Mouse (Mus musculus) v-Abl transformed pro-B cells (cell line): ENCODE measurements at regions not wholly inside any gene's neighbourhood (a gene's known extent, or its start where the extent isn't known, plus 50 kb on each side); places are given as distances from the start of the nearest gene placed in this dataset.

ENCODE experiments used
- in situ Hi-C, 2 experiments: fragments of 400-800 bp; cut with MboI; formaldehyde crosslinking; loops; one replicate each; pipeline ENCODE4 v1.15.1; 2025; ENCODE audit not compliant: unreplicated experiment in 2 of 2

DNA sequence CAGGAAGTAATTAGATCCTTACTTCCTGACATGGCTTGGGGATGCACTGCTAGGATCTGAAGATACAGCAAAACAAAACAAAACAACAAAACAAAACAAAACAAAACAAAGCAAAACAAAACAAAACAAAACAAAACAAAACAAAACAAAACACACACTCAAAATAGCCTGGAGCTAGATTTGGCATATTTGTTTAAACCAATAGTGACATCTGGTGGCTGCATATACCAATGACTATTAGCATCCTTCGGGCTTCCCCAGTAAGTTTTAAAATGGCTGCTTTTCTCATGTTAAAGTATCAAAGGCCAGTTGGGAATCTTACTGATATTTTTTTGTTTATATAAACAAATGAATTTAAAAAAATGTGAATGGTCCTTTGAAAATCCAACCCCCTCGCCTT, 52.9 kb upstream of the Ica1 start:
- in situ Hi-C loops: loop anchor here (5.0 to 25.0 kb wide), 6 partner anchors 89 to 1826 kb away; no protein-coding TSS in a partner anchor

DNA sequence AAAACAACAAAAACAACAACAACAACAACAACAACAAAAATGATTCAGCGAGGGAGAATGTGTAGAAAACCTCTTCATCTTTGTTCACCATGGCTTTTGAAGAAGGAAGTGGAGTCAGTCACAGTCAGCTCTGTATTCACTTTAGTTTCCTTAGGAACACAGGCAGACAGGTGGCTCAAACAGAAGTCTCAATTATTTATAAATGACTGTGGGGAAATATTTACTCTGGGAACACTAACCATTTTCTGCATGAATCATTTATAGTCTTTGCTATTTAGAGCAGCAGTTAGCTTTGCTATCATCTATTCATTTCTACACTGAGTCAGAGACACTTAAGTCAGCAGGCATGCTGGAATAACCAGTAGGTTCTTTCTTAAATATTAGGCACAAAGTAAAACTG, 54.6 kb upstream of the Ica1 start:
- in situ Hi-C loops: loop anchor here (5.0 to 25.0 kb wide), 6 partner anchors 91 to 1828 kb away; no protein-coding TSS in a partner anchor

DNA sequence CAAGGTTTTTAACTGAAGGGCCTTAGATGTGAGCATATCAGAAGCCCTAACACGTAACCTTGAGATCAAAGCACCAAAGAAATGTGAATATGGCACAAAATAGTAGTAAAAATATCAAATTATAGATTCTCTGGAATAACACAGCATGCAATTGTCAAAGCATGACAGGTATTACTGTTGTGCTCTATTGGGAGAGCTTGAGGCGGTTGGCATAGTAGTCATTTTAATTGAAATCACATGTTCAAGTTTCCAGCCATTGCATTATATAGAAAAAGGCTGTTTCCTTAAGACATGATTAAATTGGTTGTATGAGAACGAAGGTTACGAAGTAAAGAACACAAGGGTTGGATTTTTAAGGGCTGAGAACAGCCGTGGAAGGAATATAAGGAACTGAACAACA, 75.4 kb upstream of the Ica1 start:
- in situ Hi-C loops: no loop called here

DNA sequence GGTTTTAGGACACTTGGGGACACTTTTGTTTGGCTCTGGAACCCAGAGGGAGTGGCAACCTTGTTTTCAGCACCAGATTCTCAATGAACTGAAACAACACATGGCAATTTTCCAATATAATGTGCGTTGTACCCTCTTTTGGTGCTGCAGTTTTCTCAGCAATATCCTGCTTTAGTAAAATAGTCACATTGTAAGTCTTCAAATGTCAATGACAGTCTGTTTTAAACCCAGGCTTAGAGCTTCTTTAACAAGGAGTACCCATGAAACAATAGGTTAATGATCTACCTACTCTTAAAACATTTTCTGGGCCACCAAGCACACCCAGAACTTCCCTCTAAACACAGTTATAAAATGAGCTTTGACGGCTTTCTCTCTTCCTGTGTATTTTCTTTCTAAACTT, 82.3 kb upstream of the Ica1 start:
- in situ Hi-C loops: no loop called here

DNA sequence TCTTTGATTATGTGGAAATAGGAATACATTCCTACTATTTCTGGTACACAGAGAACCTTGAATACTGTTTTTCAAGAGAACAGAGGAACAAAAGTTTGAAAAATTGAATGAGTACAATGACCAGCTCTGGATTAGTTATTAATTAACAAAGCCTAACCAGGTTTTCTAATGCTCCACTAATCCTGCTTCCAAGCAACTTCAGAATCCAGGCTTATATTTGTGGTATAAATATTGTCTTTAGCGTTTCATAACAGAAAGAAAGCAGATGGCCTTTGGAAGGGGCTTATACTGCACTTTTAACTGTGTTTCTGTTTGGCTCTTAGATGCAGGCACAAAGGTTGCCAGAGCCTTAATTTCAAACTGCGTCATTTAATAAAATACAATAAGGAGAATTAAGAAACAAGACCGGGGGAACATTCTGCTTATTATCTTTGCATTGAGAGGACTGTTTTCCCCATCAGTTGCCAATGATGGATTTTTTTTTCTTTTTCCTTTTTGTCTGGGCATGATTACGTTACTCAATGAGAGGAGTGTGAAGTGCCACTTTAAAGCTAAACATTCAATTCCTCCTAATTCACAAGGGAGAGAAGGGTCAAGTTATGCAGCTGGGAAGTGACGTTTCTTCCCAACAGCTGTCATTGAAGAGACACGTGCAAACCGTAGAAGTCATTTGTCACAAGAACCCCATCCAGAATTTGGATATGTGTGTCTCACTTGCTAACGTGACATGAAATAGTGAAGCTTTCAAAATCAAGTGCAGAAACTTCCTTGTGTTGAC, 84.2 kb upstream of the Nxph1 start:
- in situ Hi-C loops: no loop called here

DNA sequence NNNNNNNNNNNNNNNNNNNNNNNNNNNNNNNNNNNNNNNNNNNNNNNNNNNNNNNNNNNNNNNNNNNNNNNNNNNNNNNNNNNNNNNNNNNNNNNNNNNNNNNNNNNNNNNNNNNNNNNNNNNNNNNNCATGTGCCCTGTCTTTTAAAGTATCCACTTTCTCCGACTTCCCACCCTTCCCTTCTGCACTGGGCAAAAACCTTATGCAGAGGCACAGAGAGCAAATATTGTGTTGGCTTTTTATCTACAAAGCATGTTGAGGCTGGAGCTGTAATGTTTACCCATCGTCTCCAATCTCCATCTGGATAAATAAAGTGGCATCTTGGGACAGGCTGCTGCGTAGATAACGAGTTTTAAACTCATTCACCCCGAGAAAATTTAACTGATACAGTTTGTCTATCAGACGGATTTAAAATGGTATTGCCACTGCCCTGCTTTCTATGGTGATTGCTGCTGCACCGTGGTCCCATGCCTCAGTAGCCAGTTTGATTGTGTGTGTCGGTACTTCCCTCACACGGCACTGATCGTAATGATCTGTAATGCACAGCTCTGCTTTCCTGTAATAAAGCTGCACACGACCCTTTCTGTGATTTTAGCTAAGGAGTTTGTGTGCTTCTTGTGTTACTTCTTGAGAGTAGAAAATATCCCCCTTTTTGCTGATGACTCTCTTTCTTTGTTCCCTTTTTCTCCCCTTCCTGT, 70.7 kb upstream of the Nxph1 start:
- in situ Hi-C loops: no loop called here

DNA sequence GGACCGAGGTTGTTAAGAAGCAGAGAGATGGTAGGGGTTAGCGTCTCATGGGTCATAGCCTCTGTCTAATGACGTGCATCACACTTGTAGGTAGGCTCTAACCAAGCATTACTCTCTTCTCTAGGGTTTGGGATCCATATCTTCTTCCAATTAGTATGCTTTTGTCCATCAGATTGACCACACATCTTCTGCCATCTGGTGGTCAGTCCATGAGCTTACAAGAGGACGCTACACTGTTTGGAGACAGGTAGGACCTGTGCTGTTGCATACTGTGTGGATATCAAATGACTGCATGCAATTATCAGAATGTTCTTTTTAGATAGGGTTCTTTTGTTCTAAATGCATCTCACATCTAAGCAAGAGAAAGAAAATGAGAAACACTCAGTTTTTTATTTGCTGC, 54.6 kb upstream of the Nxph1 start:
- in situ Hi-C loops: loop anchor here in 1 of 2 experiments (10.0 kb wide), 1 partner anchor 149 kb away; no protein-coding TSS in a partner anchor

DNA sequence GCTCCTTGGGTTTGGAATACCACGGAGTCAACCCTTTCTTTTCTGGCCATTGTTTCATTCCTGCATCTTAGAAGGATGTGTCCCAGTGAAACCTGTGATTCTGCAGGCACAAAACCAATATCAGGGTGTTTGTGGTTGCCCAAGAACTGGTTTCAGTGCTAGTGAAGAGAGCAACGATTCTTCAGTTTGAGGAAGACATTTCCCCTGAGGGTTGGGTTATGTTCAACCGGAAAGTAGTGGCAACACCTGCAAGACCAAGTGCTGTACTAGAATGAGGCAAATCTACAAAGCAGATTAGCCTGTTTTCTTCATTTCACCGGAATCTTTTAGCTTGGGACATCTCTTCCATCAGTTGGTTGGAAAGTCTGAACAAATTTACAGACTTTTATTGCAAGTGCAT, 52.1 kb upstream of the Nxph1 start:
- in situ Hi-C loops: loop anchor here in 1 of 2 experiments (10.0 kb wide), 1 partner anchor 151 kb away; no protein-coding TSS in a partner anchor

DNA sequence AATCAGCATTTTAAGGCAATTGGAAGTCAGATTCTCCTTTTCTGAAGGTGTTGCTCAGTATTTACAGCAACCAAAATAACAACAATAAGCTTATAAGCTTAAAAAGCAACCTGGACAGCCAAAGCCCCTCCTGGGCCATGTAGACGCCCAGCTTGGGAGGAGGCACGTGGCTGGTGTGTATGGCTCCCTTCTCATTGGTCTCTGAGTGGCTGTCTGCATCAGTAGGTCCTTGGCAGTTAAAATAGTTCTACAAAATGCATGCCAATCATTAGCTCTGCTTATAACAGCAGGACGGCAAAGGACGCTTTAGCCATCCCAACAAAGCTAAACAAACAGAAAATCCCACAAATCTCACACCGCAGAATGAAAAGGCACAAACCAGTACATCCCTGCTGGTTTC, 51.4 kb upstream of the Nxph1 start:
- in situ Hi-C loops: loop anchor here in 1 of 2 experiments (10.0 kb wide), 1 partner anchor 152 kb away; no protein-coding TSS in a partner anchor

DNA sequence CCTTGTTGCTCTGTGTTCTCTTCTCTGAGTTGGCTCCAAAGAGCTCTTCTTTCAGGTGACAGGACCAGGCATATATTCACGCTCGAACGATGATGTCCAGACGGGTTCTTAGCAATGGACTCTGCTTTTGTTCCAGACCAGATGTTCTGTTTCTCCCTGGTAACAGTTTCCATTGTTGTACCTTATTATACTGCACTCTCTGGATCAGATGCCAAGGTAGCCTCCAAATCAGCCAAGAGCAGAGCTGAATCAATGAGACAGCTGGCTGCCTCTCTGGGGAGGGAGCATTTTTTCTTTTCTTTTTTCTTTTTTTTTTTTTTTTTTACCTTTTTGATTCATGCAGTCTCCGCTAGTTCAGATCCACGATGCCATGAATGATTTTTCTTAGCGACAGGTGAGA, 50.9 kb upstream of the Nxph1 start:
- in situ Hi-C loops: loop anchor here in 1 of 2 experiments (10.0 kb wide), 1 partner anchor 153 kb away; no protein-coding TSS in a partner anchor

DNA sequence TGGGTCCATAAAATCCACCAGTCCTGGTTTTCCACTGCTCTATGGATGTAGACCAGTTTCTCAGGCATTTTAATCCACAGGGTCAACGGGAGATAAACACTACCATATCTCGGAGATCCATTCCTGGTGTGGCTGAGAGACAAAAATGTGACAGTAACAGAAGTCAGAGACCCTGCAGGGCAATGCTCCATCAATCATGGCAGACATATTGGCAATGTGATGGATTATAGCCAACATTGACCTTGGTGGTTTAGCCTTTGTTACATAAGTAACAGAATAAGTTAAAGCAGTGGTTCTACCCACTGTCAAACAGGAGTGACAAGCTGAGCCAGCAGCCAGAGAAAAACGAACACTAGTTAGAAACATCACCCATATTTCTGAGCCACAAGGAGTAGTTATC, 50.0 kb upstream of the Nxph1 start:
- in situ Hi-C loops: loop anchor here in 1 of 2 experiments (10.0 kb wide), 1 partner anchor 153 kb away; no protein-coding TSS in a partner anchor
